Mouse (Mus musculus): Measurements from ENCODE around the gene Tmsb15b1.
"Not testable (repeated sequence)": the region's sequence is repeated elsewhere in the genome, so short reads cannot be mapped to it uniquely, and the experiment has no call there.

DNA sequence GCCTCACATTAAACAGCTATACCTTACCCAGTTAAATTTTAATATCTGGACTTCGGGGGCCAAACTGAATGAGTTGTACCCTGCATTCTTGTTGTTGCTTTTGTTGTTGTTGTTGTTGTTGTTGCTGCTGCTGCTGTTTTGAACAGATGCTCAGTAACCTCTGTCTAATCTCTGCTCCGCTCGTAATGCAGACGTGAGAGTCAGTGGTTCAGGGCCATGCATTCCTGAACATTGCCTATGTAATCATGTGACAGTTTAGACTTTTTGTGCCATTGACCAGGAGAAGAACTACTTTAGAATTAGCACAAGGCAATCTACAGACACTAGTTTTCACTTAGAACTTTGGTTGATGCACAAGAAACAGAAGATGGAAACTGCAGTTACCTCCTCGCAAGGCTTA, 18.4 kb downstream of the Tmsb15b1 start:
- TF ChIP-seq SIN3A (IDR thresholded peaks at IDR 0.05; ENCODE audit: low read length); CHD2 (IDR thresholded peaks at IDR 0.05; ENCODE audit: low read length); USF1 (IDR thresholded peaks at IDR 0.05; ENCODE audit: low read depth, low read length); ZC3H11A (IDR thresholded peaks at IDR 0.05; ENCODE audit: low read depth, low read length); GATA1 (IDR thresholded peaks at IDR 0.05; ENCODE audit: low read depth, low read length); RCOR1 (IDR thresholded peaks at IDR 0.05; ENCODE audit: low read depth, low read length); ETS1 (IDR thresholded peaks at IDR 0.05; ENCODE audit: low read depth, low read length); CTCF (IDR thresholded peaks at IDR 0.05 in 2 of 3, conservative IDR thresholded peaks at IDR 0.05 in 1 of 3; ENCODE audit: control insufficient read depth in 1 of 3, insufficient read depth in 1 of 3, low read depth in 2 of 3, low read length in 3 of 3, poor library complexity in 1 of 3, severe bottlenecking in 1 of 3); MYC (IDR thresholded peaks at IDR 0.05; ENCODE audit: low read depth, low read length); HCFC1 (IDR thresholded peaks at IDR 0.05; ENCODE audit: low read depth, low read length); POLR2A (IDR thresholded peaks at IDR 0.05; ENCODE audit: control insufficient read depth in 1 of 2, insufficient read depth in 1 of 2, low read depth in 1 of 2, low read length in 2 of 2, poor library complexity in 1 of 2): not testable (repeated sequence)

All from MEL (cell line).